Mouse (Mus musculus) thymus, adult 2 months (tissue): Measurements from ENCODE around the gene Tmsb10. TPM values are rescaled to one million over a fixed set of nuclear protein-coding genes. Genes with fewer than 3 reads are reported as not detected.

Experiments
- DNase-seq: peaks from one replicate; pipeline ENCODE4 v3.0.0; 2021
- H3K27ac ChIP-seq: fragments of 200-500 bp; 2 replicates; pipeline ENCODE4 v1.5.1; 2012; ENCODE audit warnings: low read length, control low read depth; ENCODE audit not compliant: control insufficient read depth, insufficient read depth
- H3K27me3 ChIP-seq: fragments of 200-500 bp; 2 replicates; pipeline ENCODE4 v1.6.1; 2012; ENCODE audit warnings: mild to moderate bottlenecking, low read length, moderate library complexity, mixed read lengths; ENCODE audit not compliant: control insufficient read depth, insufficient read depth
- H3K36me3 ChIP-seq: fragments of 200-500 bp; 2 replicates; pipeline ENCODE4 v1.6.1; 2012; ENCODE audit warnings: mild to moderate bottlenecking, low read length, moderate library complexity; ENCODE audit not compliant: control insufficient read depth, insufficient read depth
- H3K4me1 ChIP-seq: fragments of 200-500 bp; replicated peaks from 2 replicates; pipeline ENCODE4 v1.6.1; 2012; ENCODE audit warnings: low read length; ENCODE audit not compliant: control insufficient read depth, insufficient read depth
- H3K4me3 ChIP-seq: fragments of 200-500 bp; 2 replicates; pipeline ENCODE4 v1.5.1; 2012; ENCODE audit warnings: mild to moderate bottlenecking, low read length, control low read depth, moderate library complexity; ENCODE audit not compliant: control insufficient read depth, insufficient read depth
- CTCF ChIP-seq: fragments of 200-500 bp; IDR thresholded peaks from 2 replicates; pipeline ENCODE4 v1.5.1; 2012; ENCODE audit warnings: mild to moderate bottlenecking, control low read depth, low read length, moderate library complexity, borderline replicate concordance; ENCODE audit not compliant: control insufficient read depth, poor library complexity, insufficient read depth; ENCODE audit errors: extremely low read depth
- POLR2A ChIP-seq: fragments of 200-500 bp; IDR thresholded peaks from 2 replicates; pipeline ENCODE4 v1.6.1; 2012; ENCODE audit warnings: mild to moderate bottlenecking, low read length, control low read depth, moderate library complexity; ENCODE audit not compliant: control insufficient read depth, poor library complexity, insufficient read depth; ENCODE audit errors: extremely low read depth
- WGBS: fragments of 180-500 bp; shearing (Covaris S2); methylation state at CpG from one replicate; pipeline ENCODE4 v1.1.7; 2018; 5-methylcytosine and 5-hydroxymethylcytosine counted together
- polyA plus RNA-seq: library from polyadenylated mRNA; depleted of rRNA; stranded (reverse); fragments of >200 nt; gene quantifications from 2 replicates; pipeline ENCODE4 v1.2.3, GENCODE M21; 2012

Gene Tmsb10
- polyA plus RNA-seq, 1 experiment: 177 TPM

DNA sequence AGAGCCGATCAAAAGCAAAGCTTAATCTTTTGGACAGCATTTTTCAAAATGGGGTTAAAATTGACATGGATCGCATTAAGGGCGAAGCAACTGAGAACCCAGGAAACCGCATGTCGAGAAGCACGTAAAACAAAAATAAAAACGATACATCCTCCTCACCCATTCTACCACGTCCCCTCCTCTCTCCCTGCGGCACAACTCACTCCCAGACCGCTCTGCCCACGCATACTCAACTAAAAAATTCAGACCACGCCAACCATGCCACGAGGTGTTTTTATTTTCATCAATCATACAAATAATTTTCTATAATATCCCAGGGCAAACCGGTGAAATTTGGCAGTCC lies 1.5 kb downstream of the Tmsb10 start:
- peaks cover 51% of the 10 kb centered on the region for H3K4me1 ChIP-seq
- TF ChIP-seq CTCF (no peak), POLR2A (no peak)
- peak overlapping the region; percentile 48 for H3K27ac ChIP-seq
- DNase-seq: no peak
- no peaks in the 10 kb centered on the region for H3K27me3 ChIP-seq
- 2% methylated on average over 14 of the region's 14 CpGs for WGBS
- peak overlapping the region; percentile 92 for H3K4me3 ChIP-seq
- H3K36me3 ChIP-seq: no peaks in the 10 kb centered on the region

DNA sequence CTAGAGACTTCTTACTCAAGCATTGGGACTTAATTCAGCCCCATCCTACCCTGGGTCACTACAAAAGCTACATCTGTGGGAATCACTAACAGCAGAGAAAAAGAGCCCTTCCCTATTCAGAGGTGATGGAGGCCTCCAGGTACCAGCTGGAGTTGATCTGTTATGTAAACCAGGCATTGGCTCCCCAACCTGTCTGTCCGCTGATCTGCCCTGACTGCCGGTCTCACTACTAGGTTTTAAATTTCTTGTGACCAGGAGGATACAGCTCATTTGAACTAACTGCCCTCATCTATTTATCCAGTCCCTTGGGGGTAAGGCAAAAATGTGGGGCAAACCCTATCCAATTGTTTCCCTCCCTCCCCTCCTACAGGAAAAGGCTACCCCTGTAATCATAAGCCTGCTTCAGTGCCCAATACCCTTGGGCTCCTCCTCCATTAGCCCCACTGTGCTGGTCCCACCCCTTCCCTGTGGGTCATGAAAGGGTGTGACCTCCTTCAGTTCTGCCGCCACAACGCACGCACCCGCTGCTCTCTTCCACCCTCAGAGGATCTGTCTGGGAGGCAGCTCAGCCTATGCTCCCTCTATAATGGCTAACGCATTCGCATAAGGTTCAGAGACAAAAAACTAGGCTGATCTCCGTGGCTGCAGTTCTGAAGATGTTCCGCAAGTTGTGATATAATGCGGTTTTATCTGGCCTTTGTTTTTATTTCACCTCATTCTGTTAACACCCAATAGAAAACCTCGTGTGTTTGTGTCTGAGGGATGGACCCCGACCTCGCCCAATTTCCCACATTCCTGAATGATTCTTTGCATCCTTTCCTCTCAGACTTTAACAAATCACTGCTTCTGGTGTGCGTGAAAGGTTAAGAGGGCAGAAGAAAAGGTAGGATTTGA lies 2.1 kb downstream of the Tmsb10 start:
- peaks cover 49% of the 10 kb centered on the region for H3K4me1 ChIP-seq
- DNase-seq: peak; percentile 55
- H3K36me3 ChIP-seq: no peaks in the 10 kb centered on the region
- peak overlapping the region; percentile 85 for H3K27ac ChIP-seq
- TF ChIP-seq CTCF (no peak), POLR2A (0 out of 2 replicates have a peak, but pooled peaks have one; percentile 28)
- no peaks in the 10 kb centered on the region for H3K27me3 ChIP-seq
- 20% methylated on average over 15 of the region's 15 CpGs for WGBS
- peak overlapping the region; percentile 92 for H3K4me3 ChIP-seq

DNA sequence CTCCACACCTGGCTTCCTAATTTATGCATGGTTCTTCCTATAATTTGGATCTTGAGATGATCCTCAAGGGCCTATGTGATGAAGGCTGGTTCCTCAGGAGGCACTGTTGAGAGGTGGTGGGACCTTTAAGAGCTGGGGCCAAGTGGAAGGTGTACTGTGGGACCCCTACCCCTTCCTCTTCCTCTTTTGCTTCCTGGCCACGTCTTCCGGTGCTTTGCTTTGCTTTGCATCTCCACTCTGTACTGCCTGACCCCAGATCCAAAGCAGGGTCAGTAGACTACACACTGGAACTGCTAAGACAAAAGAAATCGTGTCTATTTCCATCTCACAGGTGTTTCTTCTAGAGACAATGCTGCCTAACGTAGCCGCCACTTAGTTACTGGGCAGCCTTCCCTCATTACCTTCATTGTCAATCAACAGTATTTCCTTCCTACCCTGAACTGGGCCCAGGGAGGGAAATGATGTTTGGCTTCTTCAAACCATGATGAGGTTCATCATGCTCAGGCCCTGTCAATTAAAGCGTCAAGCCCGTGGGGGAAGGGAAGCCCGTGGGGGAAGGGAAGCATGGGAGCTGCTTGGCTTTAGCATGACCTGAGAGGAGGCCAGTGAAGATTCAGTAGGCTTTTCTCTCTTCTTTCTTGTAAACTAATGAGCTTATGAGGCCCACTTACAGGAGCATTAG lies 2.9 kb downstream of the Tmsb10 start:
- peak overlapping the region; percentile 85 for H3K27ac ChIP-seq
- no peak for DNase-seq
- peaks cover 43% of the 10 kb centered on the region for H3K4me1 ChIP-seq
- whole genome bisulfite sequencing: 21% methylated on average over 8 of the region's 8 CpGs
- no peaks in the 10 kb centered on the region for H3K36me3 ChIP-seq
- H3K27me3 ChIP-seq: no peaks in the 10 kb centered on the region
- 0 out of 2 replicates have a peak overlapping the region, but pooled peaks have one; percentile 4 for H3K4me3 ChIP-seq
- TF ChIP-seq CTCF: no peak
- no peak for TF ChIP-seq POLR2A

DNA sequence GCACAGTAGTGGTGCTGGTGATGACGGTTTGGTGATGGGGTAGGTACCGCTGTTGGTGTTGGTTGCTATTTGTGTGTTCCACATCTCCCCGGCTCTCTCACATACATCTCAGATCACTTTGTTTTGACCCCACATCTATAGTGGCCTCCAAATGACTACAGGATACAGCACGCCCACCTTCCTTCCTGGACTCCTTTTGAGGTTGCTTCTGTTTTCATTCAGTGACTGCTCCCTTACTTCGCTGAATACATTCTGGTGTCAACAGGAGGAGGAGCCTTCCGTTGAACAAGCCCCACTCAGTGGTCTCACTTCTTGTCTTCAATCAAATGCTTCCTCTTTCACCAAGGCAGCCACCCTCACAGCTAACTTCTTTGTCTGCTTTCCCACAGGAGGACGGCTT lies 3.8 kb downstream of the Tmsb10 start:
- TF ChIP-seq CTCF: no peak
- no peak for TF ChIP-seq POLR2A
- H3K4me3 ChIP-seq: no peak overlapping the region
- H3K27ac ChIP-seq: peak overlapping the region; percentile 85
- WGBS: 3% methylated on average over 7 of the region's 7 CpGs
- no peaks in the 10 kb centered on the region for H3K36me3 ChIP-seq
- H3K4me1 ChIP-seq: peaks cover 43% of the 10 kb centered on the region
- DNase-seq: peak; percentile 59
- no peaks in the 10 kb centered on the region for H3K27me3 ChIP-seq

DNA sequence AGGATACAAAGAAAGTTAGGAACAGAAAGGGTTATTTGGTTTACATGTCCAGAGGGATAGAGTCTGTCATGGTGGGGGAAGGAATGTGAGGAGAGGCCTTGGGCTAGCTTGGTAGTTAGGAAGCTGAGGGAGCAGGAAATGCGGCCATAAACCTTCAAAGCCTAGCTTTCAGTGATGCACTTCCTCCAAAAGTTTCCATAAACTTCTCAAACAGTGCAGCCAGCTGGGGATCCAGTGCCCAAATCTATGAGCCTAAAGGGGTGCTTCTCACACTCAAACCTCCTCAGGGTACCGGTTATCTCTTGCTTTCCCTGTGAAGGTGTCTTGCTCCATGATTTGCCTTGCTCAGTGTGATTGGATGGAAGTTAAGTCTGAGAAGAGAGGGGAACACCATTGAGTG lies 5.6 kb downstream of the Tmsb10 start:
- Histone ChIP-seq H3K4me1 (peaks cover 39% of the 10 kb centered on the region), H3K27ac (0 out of 2 replicates have a peak overlapping the region, but pooled peaks have one; percentile 41), H3K4me3 (no peak overlapping the region), H3K27me3 (no peaks in the 10 kb centered on the region), H3K36me3 (no peaks in the 10 kb centered on the region)
- WGBS: 60% methylated on average over 2 of the region's 2 CpGs
- TF ChIP-seq POLR2A (no peak), CTCF (no peak)
- no peak for DNase-seq

DNA sequence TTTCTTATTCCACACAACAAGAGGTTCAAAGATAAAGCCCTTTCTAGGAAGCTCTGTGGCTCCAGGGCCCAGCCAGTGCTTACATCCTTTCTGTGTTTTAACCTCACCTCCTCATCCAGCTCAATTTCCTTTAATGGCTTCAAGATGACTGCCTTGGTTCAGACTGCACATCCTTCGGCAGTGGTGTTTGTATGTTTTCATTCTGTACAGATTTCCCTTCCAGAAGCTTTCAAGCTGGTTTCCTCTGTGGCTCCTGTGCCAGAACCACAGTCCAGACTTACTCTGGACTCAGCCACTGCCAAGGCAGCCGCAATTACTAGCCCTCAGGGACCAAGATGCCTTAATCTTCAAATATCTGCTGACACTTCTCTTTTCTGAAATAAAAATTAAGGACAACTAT lies 6.3 kb downstream of the Tmsb10 start:
- DNase-seq: no peak
- Histone ChIP-seq H3K36me3 (no peaks in the 10 kb centered on the region), H3K27ac (no peak overlapping the region), H3K4me1 (peaks cover 39% of the 10 kb centered on the region), H3K4me3 (no peak overlapping the region), H3K27me3 (no peaks in the 10 kb centered on the region)
- 40% methylated on average over 2 of the region's 2 CpGs for WGBS
- TF ChIP-seq POLR2A (no peak), CTCF (no peak)
